Mouse (Mus musculus) embryonic fibroblast, embryonic 13.5 days (primary cell): Measurements from ENCODE around the gene Gm17577.
"Not testable (repeated sequence)": the region's sequence is repeated elsewhere in the genome, so short reads cannot be mapped to it uniquely, and the experiment has no call there.

Experiments
- CTCF ChIP-seq: IDR thresholded peaks from 2 replicates; pipeline ENCODE4 v1.5.1; 2011; ENCODE audit warnings: mild to moderate bottlenecking, control low read depth, low read length, moderate library complexity, borderline replicate concordance; ENCODE audit not compliant: insufficient read depth
- POLR2A ChIP-seq: IDR thresholded peaks from 2 replicates; pipeline ENCODE4 v1.6.1; 2011; ENCODE audit warnings: low read depth, mild to moderate bottlenecking, control low read depth, low read length, moderate library complexity

DNA sequence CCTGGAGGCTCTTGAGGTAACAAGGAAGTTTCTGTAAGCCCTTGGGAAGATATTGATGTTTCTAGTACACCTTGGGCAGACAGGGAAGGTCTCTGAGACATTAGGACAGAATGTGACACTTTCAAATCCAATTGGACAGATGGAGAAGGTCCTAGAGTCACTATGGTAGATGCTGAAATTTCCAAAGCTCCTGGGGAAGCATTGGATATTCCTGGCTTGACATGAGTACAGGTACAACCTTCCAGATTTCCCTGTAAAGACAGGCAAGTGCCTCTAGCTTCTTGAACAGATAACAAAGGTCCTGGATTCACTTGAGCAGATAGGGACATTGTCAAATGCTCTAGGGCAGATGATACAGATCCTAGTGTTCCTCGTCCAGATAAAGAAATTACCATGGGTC is 24.3 kb downstream of the Gm17577 start, which contains the start of gene Srsx:
- TF ChIP-seq CTCF, POLR2A: not testable (repeated sequence)
